In genomic region chr13:119689709-119690038, GRCm38 (mm10) we compare ENCODE assay signal across 8 mouse cellular contexts. TPM values are rescaled to one million over a fixed set of nuclear protein-coding genes. Genes with fewer than 3 reads are reported as not detected.
DNase-seq lines count a peak whose midpoint lies in the region; ATAC-seq and TF ChIP-seq lines count a peak whose summit lies in the region.

No protein-coding gene starts in this region.

- H3K4me2 ChIP-seq in heart, embryonic 14.5 days (ENCODE audit: low read length): peak overlapping the region; percentile 65
- peak overlapping the region; percentile 96 for H3K4me2 ChIP-seq in liver, postnatal 0 days (ENCODE audit: low read depth, low read length)

- peak overlapping the region; percentile 26 to 93 for H3K4me3 ChIP-seq in heart, embryonic 14.5 days (ENCODE audit: control insufficient read depth in 1 of 2, insufficient read depth in 1 of 2, low read depth in 1 of 2, low read length in 2 of 2)
- H3K4me3 ChIP-seq in G1E (ENCODE audit: low read depth, low read length): peak overlapping the region; percentile 96
- peak overlapping the region; percentile 97 for H3K4me3 ChIP-seq in hindbrain, embryonic 10.5 days
- peak overlapping the region; percentile 87 for H3K4me3 ChIP-seq in liver, postnatal 0 days (ENCODE audit: low read depth, low read length)

- H3K36me3 ChIP-seq in heart, embryonic 14.5 days (ENCODE audit: control insufficient read depth, insufficient read depth, low read length): 0 out of 2 replicates have a peak, but pooled peaks cover 2% of the 10 kb centered on the region
- H3K36me3 ChIP-seq in G1E (replicated peaks): peaks cover 14% of the 10 kb centered on the region
- peaks cover 20% of the 10 kb centered on the region for H3K36me3 ChIP-seq in hindbrain, embryonic 10.5 days
- H3K36me3 ChIP-seq in liver, postnatal 0 days (replicated peaks; ENCODE audit: insufficient read depth, low read length): no peaks in the 10 kb centered on the region

- no peak for ATAC-seq in heart, embryonic 14.5 days (ENCODE audit: insufficient number of reproducible peaks, insufficient read depth, low FRiP score, low read depth)
- ATAC-seq in G1E (ENCODE audit: extremely low read depth, insufficient number of reproducible peaks, low FRiP score, poor library complexity, severe bottlenecking): no peak
- ATAC-seq in liver, postnatal 0 days: no peak
- ATAC-seq in cerebellum, adult (ENCODE audit: insufficient number of reproducible peaks, low FRiP score, low TSS enrichment): no peak

- no peak for TF ChIP-seq CTCF in G1E (IDR thresholded peaks at IDR 0.05; ENCODE audit: low read depth, low read length)
- no peak for TF ChIP-seq CTCF in liver, postnatal 0 days (IDR thresholded peaks at IDR 0.05; ENCODE audit: low read depth)

- H3K4me1 ChIP-seq in heart, embryonic 14.5 days (ENCODE audit: control insufficient read depth in 2 of 2, insufficient read depth in 2 of 2, low read length in 2 of 2): peaks cover 2 to 14% of the 10 kb centered on the region in 2 experiments
- peaks cover 39% of the 10 kb centered on the region for H3K4me1 ChIP-seq in G1E (ENCODE audit: insufficient read depth, low read depth, low read length)
- H3K4me1 ChIP-seq in hindbrain, embryonic 10.5 days (replicated peaks): peaks cover 39% of the 10 kb centered on the region
- H3K4me1 ChIP-seq in liver, postnatal 0 days (ENCODE audit: insufficient read depth): peaks cover 10% of the 10 kb centered on the region

- peak overlapping the region; percentile 18 for H3K9ac ChIP-seq in heart, embryonic 14.5 days (ENCODE audit: low read length)
- H3K9ac ChIP-seq in liver, postnatal 0 days (replicated peaks): no peak overlapping the region

- WGBS in heart, embryonic 14.5 days: 12% methylated on average over 5 of the region's 5 CpGs
- 14% methylated on average over 5 of the region's 5 CpGs for WGBS in hindbrain, embryonic 10.5 days
- 14% methylated on average over 5 of the region's 5 CpGs for WGBS in liver, postnatal 0 days (ENCODE audit: insufficient replicate concordance)

- TF ChIP-seq EP300 in liver, postnatal 0 days (IDR thresholded peaks at IDR 0.05; ENCODE audit: low read depth): no peak

- H3K9me3 ChIP-seq in heart, embryonic 14.5 days (ENCODE audit: control insufficient read depth, low read length): no peaks in the 10 kb centered on the region
- no peaks in the 10 kb centered on the region for H3K9me3 ChIP-seq in G1E (replicated peaks)
- no peaks in the 10 kb centered on the region for H3K9me3 ChIP-seq in hindbrain, embryonic 10.5 days
- no peaks in the 10 kb centered on the region for H3K9me3 ChIP-seq in liver, postnatal 0 days (ENCODE audit: low read length)

- H3K27me3 ChIP-seq in heart, embryonic 14.5 days (ENCODE audit: control insufficient read depth, insufficient read depth, low read length): no peaks in the 10 kb centered on the region
- no peaks in the 10 kb centered on the region for H3K27me3 ChIP-seq in G1E (ENCODE audit: insufficient read depth, low read length)
- H3K27me3 ChIP-seq in hindbrain, embryonic 10.5 days (ENCODE audit: insufficient read depth, poor library complexity, severe bottlenecking): no peaks in the 10 kb centered on the region
- no peaks in the 10 kb centered on the region for H3K27me3 ChIP-seq in liver, postnatal 0 days (ENCODE audit: insufficient read depth, low read length)

- no peak overlapping the region for H3K27ac ChIP-seq in heart, embryonic 14.5 days (replicated peaks in 1 of 2; ENCODE audit: control insufficient read depth in 1 of 2, insufficient read depth in 1 of 2, low read depth in 2 of 2, low read length in 2 of 2)
- peak overlapping the region; percentile 99 for H3K27ac ChIP-seq in hindbrain, embryonic 10.5 days
- H3K27ac ChIP-seq in liver, postnatal 0 days (ENCODE audit: low read depth): no peak overlapping the region

- DNase-seq in heart, adult 11 months: no peak
- no peak for DNase-seq in G1E (ENCODE audit: low spot score)
- no peak for DNase-seq in hindbrain, embryonic 10.5 days (ENCODE audit: low spot score)
- no peak for DNase-seq in liver, postnatal 0 days
- DNase-seq in urinary bladder, postnatal 36 days (ENCODE audit: low spot score in 2 of 2): no peak
- DNase-seq in B cell, adult 2 months: no peak

RNA-seq across cellular contexts. Expression of gene Hmgcs1, which starts 0.5 kb away (rescaled TPM):
- polyA plus RNA-seq in heart, embryonic 14.5 days (2014; fragmentation: Nextera tagmentation; extraction: Ambion mirVana): 76.9 and 89.2 TPM in 2 replicates
- total RNA-seq in G1E (2014; fragmentation: Nextera tagmentation) (68.6 and 78.9 TPM in 2 replicates), G1E (2017) (259 and 314 TPM in 2 replicates)
- 9.4 and 14.6 TPM in 2 replicates for polyA plus RNA-seq in G1E (2012)
- 342 and 383 TPM in 2 replicates for polyA plus RNA-seq in hindbrain, embryonic 10.5 days (2016; fragmentation: Nextera tagmentation; extraction: Ambion mirVana)
- polyA plus RNA-seq in liver, postnatal 0 days (2015; fragmentation: Nextera tagmentation; extraction: Ambion mirVana): 81.2 and 94.7 TPM in 2 replicates
